Mouse (Mus musculus): ENCODE results near the gene Ift57.

- TF ChIP-seq CTCF (IDR thresholded peaks at IDR 0.05; ENCODE audit: insufficient read depth, low read depth, low read length) (no peak), POLR2A (IDR thresholded peaks at IDR 0.05; ENCODE audit: insufficient read depth, low read depth, low read length) (no peak)
Measured at GRCm38 (mm10) chr16:49769831-49770261, 70.8 kb downstream of the Ift57 start.
